In genomic region chr6:37026343-37027243, GRCm38 (mm10) we compare ENCODE assay signal across 18 mouse cellular contexts.
DNase-seq lines count a peak whose midpoint lies in the region; ATAC-seq and TF ChIP-seq lines count a peak whose summit lies in the region.
"Had no signal": no experiment of that assay in that cellular context is flagged by ENCODE, and none has a peak within 500 bp of the region (broad histone marks: within the 10 kb centered on the region; RNA-seq: fewer than 3 reads in every experiment).

No protein-coding gene starts in this region.

- peak; percentile 17 for DNase-seq in heart, adult 11 months
- DNase-seq in layer of hippocampus, adult 2 months (ENCODE audit: low spot score in 2 of 2), result peak in 1 of 2 experiments; percentile 38
- DNase-seq in layer of hippocampus, adult 8-10 months (ENCODE audit: low spot score in 2 of 2), result no peak
- no peak for DNase-seq in stomach, postnatal 0 days (ENCODE audit: low spot score)
- DNase-seq in thymus, postnatal 4 days, result no peak
- no peak for DNase-seq in gastrocnemius, postnatal 4 days (ENCODE audit: low spot score in 2 of 2)
- DNase-seq: cerebellum, adult 9-11 months; gastrocnemius, adult 2 months; heart, adult 18-20 months; heart, postnatal 10 days; kidney, adult 18-20 months; midbrain, embryonic 14.5 days had no signal

- H3K9ac ChIP-seq in heart, embryonic 11.5 days (ENCODE audit: low read depth, low read length), result no peak overlapping the region
- H3K9ac ChIP-seq in stomach, embryonic 14.5 days (replicated peaks; ENCODE audit: low read depth, low read length), result no peak overlapping the region
- H3K9ac ChIP-seq in stomach, postnatal 0 days (ENCODE audit: low read length), result no peak overlapping the region
- H3K9ac ChIP-seq: forebrain, embryonic 12.5 days; hindbrain, embryonic 14.5 days; limb, embryonic 12.5 days; liver, embryonic 14.5 days had no signal

- H3K4me2 ChIP-seq in heart, embryonic 11.5 days, result no peak overlapping the region
- no peak overlapping the region for H3K4me2 ChIP-seq in stomach, embryonic 14.5 days (replicated peaks; ENCODE audit: low read depth, low read length)
- H3K4me2 ChIP-seq in stomach, postnatal 0 days (replicated peaks; ENCODE audit: low read depth), result no peak overlapping the region
- H3K4me2 ChIP-seq: forebrain, embryonic 12.5 days; hindbrain, embryonic 14.5 days; limb, embryonic 12.5 days had no signal

- no peaks in the 10 kb centered on the region for H3K27me3 ChIP-seq in heart, embryonic 11.5 days (ENCODE audit: control insufficient read depth, insufficient read depth, low read length)
- no peaks in the 10 kb centered on the region for H3K27me3 ChIP-seq in stomach, embryonic 14.5 days (ENCODE audit: control insufficient read depth, insufficient read depth, low read length)
- no peaks in the 10 kb centered on the region for H3K27me3 ChIP-seq in stomach, postnatal 0 days (ENCODE audit: control insufficient read depth, insufficient read depth, low read length)
- H3K27me3 ChIP-seq: forebrain, embryonic 12.5 days; limb, embryonic 12.5 days had no signal

- TF ChIP-seq EP300 in stomach, postnatal 0 days (optimal IDR thresholded peaks at IDR 0.05), result no peak

- no peak for TF ChIP-seq CTCF in layer of hippocampus, adult 2 months (conservative IDR thresholded peaks at IDR 0.05)
- no peak for TF ChIP-seq CTCF in stomach, postnatal 0 days (IDR thresholded peaks at IDR 0.05; ENCODE audit: low read depth)

- no peaks in the 10 kb centered on the region for H3K4me1 ChIP-seq in heart, embryonic 11.5 days (ENCODE audit: control insufficient read depth, insufficient read depth, low read length)
- H3K4me1 ChIP-seq in stomach, embryonic 14.5 days (ENCODE audit: control insufficient read depth, insufficient read depth, low read length), result peaks cover 10% of the 10 kb centered on the region
- H3K4me1 ChIP-seq in stomach, postnatal 0 days (replicated peaks; ENCODE audit: control insufficient read depth, insufficient read depth), result no peaks in the 10 kb centered on the region
- H3K4me1 ChIP-seq: forebrain, embryonic 12.5 days; limb, embryonic 12.5 days had no signal

- ATAC-seq in heart, embryonic 11.5 days (replicated peaks; ENCODE audit: insufficient number of reproducible peaks, low FRiP score, low TSS enrichment), result no peak
- ATAC-seq in stomach, embryonic 14.5 days (ENCODE audit: insufficient number of reproducible peaks, insufficient read depth, low FRiP score, low read depth), result no peak
- no peak; the same call in 1 of the 2 replicates for ATAC-seq in stomach, postnatal 0 days (ENCODE audit: low FRiP score, low TSS enrichment)

- no peak overlapping the region for H3K27ac ChIP-seq in heart, embryonic 11.5 days (ENCODE audit: low read depth, low read length)
- peak overlapping the region; percentile 62 for H3K27ac ChIP-seq in layer of hippocampus, adult 2 months
- peak overlapping the region; percentile 67; the same call in 1 of the 2 replicates for H3K27ac ChIP-seq in stomach, embryonic 14.5 days (ENCODE audit: low read length)
- no peak overlapping the region for H3K27ac ChIP-seq in stomach, postnatal 0 days (replicated peaks)
- H3K27ac ChIP-seq: forebrain, embryonic 12.5 days; gastrocnemius, adult 2 months; hindbrain, embryonic 14.5 days; limb, embryonic 12.5 days; liver, embryonic 14.5 days had no signal

- H3K9me3 ChIP-seq in heart, embryonic 11.5 days (replicated peaks; ENCODE audit: control insufficient read depth, low read length), result no peaks in the 10 kb centered on the region
- H3K9me3 ChIP-seq in stomach, embryonic 14.5 days (ENCODE audit: control insufficient read depth, low read depth, low read length), result no peaks in the 10 kb centered on the region
- H3K9me3 ChIP-seq in stomach, postnatal 0 days (ENCODE audit: control insufficient read depth, low read length), result no peaks in the 10 kb centered on the region
- H3K9me3 ChIP-seq: forebrain, embryonic 12.5 days; limb, embryonic 12.5 days had no signal

- H3K36me3 ChIP-seq in heart, embryonic 11.5 days (ENCODE audit: control insufficient read depth, insufficient read depth, low read length), result no peaks in the 10 kb centered on the region
- H3K36me3 ChIP-seq in stomach, embryonic 14.5 days (ENCODE audit: control insufficient read depth, insufficient read depth, low read length), result no peaks in the 10 kb centered on the region
- no peaks in the 10 kb centered on the region for H3K36me3 ChIP-seq in stomach, postnatal 0 days (ENCODE audit: control insufficient read depth, insufficient read depth, low read length)
- H3K36me3 ChIP-seq: forebrain, embryonic 12.5 days; limb, embryonic 12.5 days had no signal

- H3K4me3 ChIP-seq in heart, embryonic 11.5 days (ENCODE audit: low read depth, low read length), result no peak overlapping the region
- no peak overlapping the region for H3K4me3 ChIP-seq in layer of hippocampus, adult 2 months
- H3K4me3 ChIP-seq in stomach, embryonic 14.5 days (ENCODE audit: low read depth, low read length), result no peak overlapping the region
- H3K4me3 ChIP-seq in stomach, postnatal 0 days (ENCODE audit: low read depth, low read length), result no peak overlapping the region
- H3K4me3 ChIP-seq: forebrain, embryonic 12.5 days; gastrocnemius, adult 2 months; limb, embryonic 12.5 days had no signal

- 79% methylated on average over 8 of the region's 8 CpGs for WGBS in heart, embryonic 11.5 days (ENCODE audit: insufficient replicate concordance)
- WGBS in stomach, embryonic 14.5 days, result 47% methylated on average over 8 of the region's 8 CpGs
- 42% methylated on average over 8 of the region's 8 CpGs for WGBS in stomach, postnatal 0 days

Comparison
In these comparisons a context has a peak if more than half of its experiments do, and no peak if none do; other contexts are left out.
1. H3K27ac ChIP-seq: peak in layer of hippocampus, adult 2 months (single experiment) and stomach, embryonic 14.5 days (single experiment); none in heart, embryonic 11.5 days (single experiment) and stomach, postnatal 0 days (single experiment).